Comparison of ENCODE assay signal across 27 mouse cellular contexts in the genomic region with DNA sequence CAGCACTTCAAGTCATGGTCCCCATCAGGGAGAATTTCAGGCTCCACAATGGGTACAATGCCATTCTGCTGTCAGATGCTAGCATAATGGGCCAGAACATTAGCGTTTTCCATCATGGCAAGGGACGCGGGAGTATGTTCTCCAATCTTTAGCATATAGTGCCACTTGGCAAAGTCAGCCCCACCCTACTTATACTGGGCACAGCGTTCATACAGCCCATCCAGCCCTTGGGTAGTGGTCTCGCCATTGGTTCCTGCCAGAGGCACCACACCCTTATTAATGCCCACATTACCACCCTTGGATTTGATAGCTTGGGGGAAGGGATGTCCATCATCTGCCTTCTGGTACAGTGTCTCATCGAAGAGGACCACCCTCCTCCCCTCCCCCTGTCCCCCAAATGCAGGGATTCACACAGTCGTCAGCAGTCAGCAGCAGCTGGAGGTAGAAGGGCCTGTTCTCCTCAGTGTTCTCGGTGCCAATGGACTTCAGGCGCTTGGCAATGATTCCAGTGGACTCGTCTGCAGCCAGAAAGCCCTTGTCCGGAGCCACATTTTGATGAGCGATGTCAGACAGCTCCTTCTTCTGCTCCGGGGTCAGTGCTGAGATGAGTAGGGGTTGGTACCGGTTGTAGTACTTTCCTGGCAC. TPM values are rescaled to one million over a fixed set of nuclear protein-coding genes. Genes with fewer than 3 reads are reported as not detected.
"Had no signal": no experiment of that assay in that cellular context is flagged by ENCODE, and none has a peak within 500 bp of the region (broad histone marks: within the 10 kb centered on the region; RNA-seq: fewer than 3 reads in every experiment).

No protein-coding gene starts in this region.

- H3K4me2 ChIP-seq: heart, embryonic 12.5 days; hindbrain, embryonic 12.5 days; hindbrain, embryonic 15.5 days; intestine, embryonic 15.5 days; limb, embryonic 12.5 days; liver, embryonic 11.5 days; liver, embryonic 13.5 days had no signal

- ATAC-seq: inflammation-experienced regulatory T-cells, adult 6 months; intestine, embryonic 15.5 days; intestine, postnatal 0 days had no signal

- H3K4me3 ChIP-seq: gastrocnemius, adult 2 months; heart, embryonic 12.5 days; hindbrain, embryonic 10.5 days; hindbrain, embryonic 12.5 days; hindbrain, embryonic 15.5 days; intestine, embryonic 15.5 days; layer of hippocampus, adult 2 months; left cerebral cortex, adult 2 months; limb, embryonic 10.5 days; limb, embryonic 12.5 days; liver, embryonic 13.5 days had no signal

- H3K27me3 ChIP-seq: heart, embryonic 12.5 days; hindbrain, embryonic 12.5 days; hindbrain, embryonic 15.5 days; intestine, embryonic 15.5 days; limb, embryonic 12.5 days; liver, embryonic 13.5 days had no signal

- H3K9ac ChIP-seq: heart, embryonic 12.5 days; hindbrain, embryonic 12.5 days; hindbrain, embryonic 15.5 days; intestine, embryonic 15.5 days; limb, embryonic 12.5 days; liver, embryonic 13.5 days had no signal

- DNase-seq: gastrocnemius, adult 2 months; gastrocnemius, postnatal 10 days; gastrocnemius, postnatal 25 days; heart, adult 18-20 months; heart, postnatal 10 days; heart, postnatal 4 days; kidney, adult 18-20 months; kidney, adult 8-10 months; kidney, postnatal 10 days; kidney, postnatal 25 days; kidney, postnatal 4 days; liver; liver, embryonic 13.5 days had no signal

- H3K27ac ChIP-seq: gastrocnemius, adult 2 months; hindbrain, embryonic 10.5 days; hindbrain, embryonic 12.5 days; hindbrain, embryonic 15.5 days; intestine, embryonic 15.5 days; layer of hippocampus, adult 2 months; left cerebral cortex, adult 2 months; limb, embryonic 10.5 days; limb, embryonic 12.5 days; liver, embryonic 13.5 days had no signal

- H3K4me1 ChIP-seq: heart, embryonic 12.5 days; hindbrain, embryonic 10.5 days; hindbrain, embryonic 12.5 days; hindbrain, embryonic 15.5 days; intestine, embryonic 15.5 days; limb, embryonic 10.5 days; limb, embryonic 12.5 days; liver, embryonic 13.5 days had no signal

- H3K36me3 ChIP-seq: heart, embryonic 12.5 days; hindbrain, embryonic 10.5 days; hindbrain, embryonic 12.5 days; hindbrain, embryonic 15.5 days; intestine, embryonic 15.5 days; limb, embryonic 10.5 days; limb, embryonic 12.5 days; liver, embryonic 13.5 days had no signal

- H3K9me3 ChIP-seq: hindbrain, embryonic 12.5 days; hindbrain, embryonic 15.5 days; intestine, embryonic 15.5 days; limb, embryonic 10.5 days; liver, embryonic 13.5 days had no signal

RNA-seq across cellular contexts. Expression of a gene that starts 29.3 kb away (rescaled TPM):
- total RNA-seq: granulocyte monocyte progenitor cell, adult 5-6 weeks had no signal
- polyA plus RNA-seq: heart, embryonic 14.5 days; inflammation-experienced regulatory T-cells, adult 6 months; limb, embryonic 10.5 days; liver, embryonic 13.5 days had no signal
